Mouse (Mus musculus) C2C12 (cell line): ENCODE data around the gene Ccnd3.

Source experiments
- CTCF ChIP-seq: IDR thresholded peaks from one replicate; pipeline ENCODE4 v1.5.1; 2011; ENCODE audit not compliant: control insufficient read depth, insufficient read depth, insufficient read length
- FOSL1 ChIP-seq: IDR thresholded peaks from one replicate; pipeline ENCODE4 v1.8.0; 2011; ENCODE audit warnings: mild to moderate bottlenecking, low read length; ENCODE audit not compliant: poor library complexity, insufficient read depth, severe bottlenecking
- USF1 ChIP-seq: IDR thresholded peaks from one replicate; pipeline ENCODE4 v1.6.1; 2011; ENCODE audit warnings: low read depth, mild to moderate bottlenecking, control low read depth, moderate library complexity

DNA sequence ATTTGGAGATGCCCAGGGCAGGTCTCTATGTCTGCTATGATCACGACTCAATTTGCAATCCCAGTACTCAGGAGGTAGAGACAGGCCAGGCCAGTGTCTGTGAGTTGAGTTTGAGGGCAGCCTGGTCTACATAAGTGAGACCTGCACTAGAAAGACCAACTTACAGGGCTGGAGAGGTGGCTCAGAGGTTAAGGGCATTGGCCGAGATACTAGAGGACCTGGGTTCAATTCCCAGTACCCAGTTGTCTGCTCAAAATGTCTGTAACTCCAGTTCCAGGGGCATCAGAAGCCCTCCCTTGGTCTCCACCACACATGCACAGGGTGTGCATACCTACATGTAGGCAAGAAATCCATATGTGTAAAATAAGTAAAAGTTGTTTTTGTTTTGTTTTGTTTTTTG lies 2.7 kb downstream of the Ccnd3 start:
- TF ChIP-seq CTCF: no peak
- no peak for TF ChIP-seq FOSL1
- TF ChIP-seq USF1: no peak
